Mouse (Mus musculus) embryonic facial prominence, embryonic 12.5 days (tissue): Measurements from ENCODE around the gene Hnrnpa1. TPM values are rescaled to one million over a fixed set of nuclear protein-coding genes. Genes with fewer than 3 reads are reported as not detected.

Experiments used
- ATAC-seq: fragments of 200-750 bp; cut with Nextera tagmentation; 2 replicates; pipeline ENCODE4 v1.8.0; 2017; ENCODE audit not compliant: insufficient number of reproducible peaks, insufficient read depth, low FRiP score, low TSS enrichment
- H3K27ac ChIP-seq: fragments of 300-500 bp; sonication (generic); 2 replicates; pipeline ENCODE4 v1.5.1; 2016; ENCODE audit warnings: mild to moderate bottlenecking
- H3K27me3 ChIP-seq: fragments of 300-500 bp; sonication (generic); 2 replicates; pipeline ENCODE4 v1.6.1; 2016; ENCODE audit warnings: mild to moderate bottlenecking, moderate library complexity
- H3K36me3 ChIP-seq: fragments of 300-500 bp; sonication (generic); 2 replicates; pipeline ENCODE4 v1.6.1; 2016; ENCODE audit warnings: mild to moderate bottlenecking
- H3K4me1 ChIP-seq: fragments of 300-500 bp; sonication (generic); 2 replicates; pipeline ENCODE4 v1.6.1; 2016
- H3K4me2 ChIP-seq: fragments of 300-500 bp; sonication (generic); replicated peaks from 2 replicates; pipeline ENCODE4 v1.6.1; 2016; ENCODE audit warnings: mild to moderate bottlenecking, moderate library complexity
- H3K4me3 ChIP-seq: fragments of 300-500 bp; sonication (generic); 2 replicates; pipeline ENCODE4 v1.5.1; 2016; ENCODE audit warnings: mild to moderate bottlenecking
- H3K9ac ChIP-seq: fragments of 300-500 bp; sonication (generic); 2 replicates; pipeline ENCODE4 v1.6.1; 2016; ENCODE audit warnings: mild to moderate bottlenecking, moderate library complexity
- H3K9me3 ChIP-seq: fragments of 300-500 bp; sonication (generic); 2 replicates; pipeline ENCODE4 v1.6.1; 2016; ENCODE audit warnings: mild to moderate bottlenecking, moderate library complexity
- WGBS: fragments of 180-500 bp; shearing (Covaris S2); methylation state at CpG from one replicate; pipeline ENCODE4 v1.1.7; 2016; 5-methylcytosine and 5-hydroxymethylcytosine counted together
- microRNA counts: library from miRNA; unstranded; fragments of <30 nt; microRNA quantifications from one replicate; lab custom pipeline; 2017
- microRNA-seq: library from miRNA; unstranded; fragments of <30 nt; microRNA quantifications from one replicate; pipeline ENCODE4, GENCODE M21; 2017
- polyA plus RNA-seq: library from polyadenylated mRNA; unstranded; fragments of >200 nt; fragmentation: Nextera tagmentation; extraction: Ambion mirVana; gene quantifications from 2 replicates; pipeline ENCODE4 v1.2.1, GENCODE M21; 2016

Hnrnpa1 gene
- polyA plus RNA-seq, 1 experiment from 2014 or later, result 1,244 TPM

DNA sequence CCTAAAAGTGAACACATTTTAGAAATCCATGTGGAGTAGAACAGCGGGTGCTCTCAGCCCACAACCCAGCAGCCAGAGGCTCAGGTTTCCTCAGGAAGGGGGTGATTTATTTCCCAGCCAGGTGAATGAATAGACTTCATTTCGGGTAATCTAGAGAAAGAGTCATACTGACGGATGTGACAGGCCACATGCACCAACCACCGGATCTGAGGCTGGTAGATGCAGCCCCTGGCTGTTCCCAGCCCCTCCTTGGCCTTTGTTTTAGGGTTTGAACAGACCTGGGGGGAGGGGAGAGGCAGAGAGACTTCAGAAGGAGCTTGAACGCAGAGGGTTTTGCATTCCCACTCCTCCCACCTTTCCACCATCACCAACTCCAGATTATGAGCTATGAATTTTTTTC is 55.6 kb downstream of the Hnrnpa1 start:
- H3K4me2 ChIP-seq, result 0 out of 2 replicates have a peak overlapping the region, but pooled peaks have one; percentile 2
- no peaks in the 10 kb centered on the region for H3K27me3 ChIP-seq
- H3K36me3 ChIP-seq, result peaks cover 36% of the 10 kb centered on the region
- peaks cover 3% of the 10 kb centered on the region; the same call in 1 of the 2 replicates for H3K9me3 ChIP-seq
- 1% methylated on average over 5 of the region's 5 CpGs for WGBS
- no peak overlapping the region for H3K4me3 ChIP-seq
- H3K9ac ChIP-seq, result no peak overlapping the region
- peak overlapping the region; percentile 85 for H3K27ac ChIP-seq
- ATAC-seq, result no peak
- peaks cover 57% of the 10 kb centered on the region for H3K4me1 ChIP-seq

MicroRNA genes within 50 kb of the gene (microRNA counts, 519-probe panel; counts per million panel counts)
- microRNA mmu-miR-148b (lab: Ali Mortazavi, UCI), result 4,895 counts per million, percentile 86 among the panel's probes with 10 or more counts

Small RNAs within 50 kb of the gene (microRNA-seq; reads per million reads assigned to microRNA genes)
- 241 reads per million, percentile 64 among the genes with 10 or more reads in this experiment for gene Mir148b

Other genes starting within 250 kb of the Hnrnpa1 start
- gene Hoxc8, start 249.8 kb upstream of the Hnrnpa1 start, polyA plus RNA-seq, result not detected in 2 replicates
- not detected in 2 replicates for gene Hoxc6, start 242.2 kb upstream of the Hnrnpa1 start, polyA plus RNA-seq
- gene Hoxc4, start 221.5 kb upstream of the Hnrnpa1 start, polyA plus RNA-seq, result 0.92 and 1.2 TPM in 2 replicates
- gene Smug1, start 73.3 kb upstream of the Hnrnpa1 start, polyA plus RNA-seq, result 16.6 and 18.8 TPM in 2 replicates
- gene Cbx5, start 616 bp upstream of the Hnrnpa1 start, polyA plus RNA-seq, result 173 and 176 TPM in 2 replicates
- 4.9 and 5.2 TPM in 2 replicates for gene Nfe2, start 18.0 kb downstream of the Hnrnpa1 start, polyA plus RNA-seq
- 257 and 268 TPM in 2 replicates for gene Copz1, start 32.3 kb downstream of the Hnrnpa1 start, polyA plus RNA-seq
- 0.47 and 0.67 TPM in 2 replicates for gene Gpr84, start 70.2 kb downstream of the Hnrnpa1 start, polyA plus RNA-seq
- gene Zfp385a, start 99.7 kb downstream of the Hnrnpa1 start, polyA plus RNA-seq, result 12.6 and 14.5 TPM in 2 replicates
- gene Itga5, start 126.3 kb downstream of the Hnrnpa1 start, polyA plus RNA-seq, result 49.4 and 50.9 TPM in 2 replicates
- not detected in 2 replicates for gene Gtsf1, start 190.0 kb downstream of the Hnrnpa1 start, polyA plus RNA-seq
- not detected in 2 replicates for gene Gtsf2, start 208.0 kb downstream of the Hnrnpa1 start, polyA plus RNA-seq
- 1.6 and 1.9 TPM in 2 replicates for gene Nckap1l, start 213.4 kb downstream of the Hnrnpa1 start, polyA plus RNA-seq